Mouse (Mus musculus): ENCODE measurements around the gene Ctps.

Gene Ctps

GRCm38 (mm10) chr4:120571070-120571464, 991 bp upstream of the Ctps start:
- DNase-seq (ENCODE audit: inconsistent ontology term) = peak; percentile 14

- no peak for DNase-seq (ENCODE audit: inconsistent ontology term)
These were observed 478 bp upstream of the Ctps start for GRCm38 (mm10) chr4:120570438-120571069.

- DNase-seq (ENCODE audit: inconsistent ontology term) = peak; percentile 50
These were observed 1.1 kb downstream of the Ctps start for GRCm38 (mm10) chr4:120569025-120569424.

GRCm38 (mm10) chr4:120568005-120568404, 2.1 kb downstream of the Ctps start:
- DNase-seq (ENCODE audit: inconsistent ontology term) = peak; percentile 90

- no peak for DNase-seq (ENCODE audit: inconsistent ontology term)
These were observed 4.3 kb downstream of the Ctps start for GRCm38 (mm10) chr4:120565726-120566125.

- no peak for DNase-seq (ENCODE audit: inconsistent ontology term)
These were observed 13.5 kb downstream of the Ctps start for GRCm38 (mm10) chr4:120556592-120556991.

- peak; percentile 36 for DNase-seq (ENCODE audit: inconsistent ontology term)
These were observed 25.2 kb downstream of the Ctps start for GRCm38 (mm10) chr4:120544896-120545295.

GRCm38 (mm10) chr4:120538664-120539063, 31.4 kb downstream of the Ctps start:
- no peak for DNase-seq (ENCODE audit: inconsistent ontology term)

GRCm38 (mm10) chr4:120531986-120532385, 38.1 kb downstream of the Ctps start, which contains the start of gene Slfnl1:
Gene Slfnl1 (plus strand): TSS chr4:120532231.
- no peak for DNase-seq (ENCODE audit: inconsistent ontology term)

- no peak for DNase-seq (ENCODE audit: inconsistent ontology term)
These were observed 41.9 kb downstream of the Ctps start for GRCm38 (mm10) chr4:120528171-120528570.

- no peak for DNase-seq (ENCODE audit: inconsistent ontology term)
These were observed 47.0 kb downstream of the Ctps start for GRCm38 (mm10) chr4:120523092-120523491.

- no peak for DNase-seq (ENCODE audit: inconsistent ontology term)
These were observed 47.7 kb downstream of the Ctps start for GRCm38 (mm10) chr4:120522351-120522750.

GRCm38 (mm10) chr4:120521761-120522160, 48.3 kb downstream of the Ctps start:
- no peak for DNase-seq (ENCODE audit: inconsistent ontology term)

GRCm38 (mm10) chr4:120517335-120517734, 52.7 kb downstream of the Ctps start:
- DNase-seq (ENCODE audit: inconsistent ontology term) = peak; percentile 96

GRCm38 (mm10) chr4:120516907-120517306, 53.2 kb downstream of the Ctps start:
- no peak for DNase-seq (ENCODE audit: inconsistent ontology term)

GRCm38 (mm10) chr4:120516491-120516890, 53.6 kb downstream of the Ctps start:
- no peak for DNase-seq (ENCODE audit: inconsistent ontology term)

- DNase-seq (ENCODE audit: inconsistent ontology term) = no peak
These were observed 55.7 kb downstream of the Ctps start for GRCm38 (mm10) chr4:120514366-120514765.

GRCm38 (mm10) chr4:120511203-120511602, 58.9 kb downstream of the Ctps start:
- no peak for DNase-seq (ENCODE audit: inconsistent ontology term)

GRCm38 (mm10) chr4:120506955-120507354, 63.1 kb downstream of the Ctps start:
- no peak for DNase-seq (ENCODE audit: inconsistent ontology term)
